Mouse (Mus musculus): ENCODE measurements at regions not wholly inside any gene's neighbourhood (a gene's known extent, or its start where the extent isn't known, plus 50 kb on each side); places are given as distances from the start of the nearest gene placed in this dataset.

GRCm38 (mm10) chr3:106879994-106880393 lies 53.9 kb upstream of the Olfr266 start:
- no peak for DNase-seq (ENCODE audit: low spot score in 2 of 2)

DNA sequence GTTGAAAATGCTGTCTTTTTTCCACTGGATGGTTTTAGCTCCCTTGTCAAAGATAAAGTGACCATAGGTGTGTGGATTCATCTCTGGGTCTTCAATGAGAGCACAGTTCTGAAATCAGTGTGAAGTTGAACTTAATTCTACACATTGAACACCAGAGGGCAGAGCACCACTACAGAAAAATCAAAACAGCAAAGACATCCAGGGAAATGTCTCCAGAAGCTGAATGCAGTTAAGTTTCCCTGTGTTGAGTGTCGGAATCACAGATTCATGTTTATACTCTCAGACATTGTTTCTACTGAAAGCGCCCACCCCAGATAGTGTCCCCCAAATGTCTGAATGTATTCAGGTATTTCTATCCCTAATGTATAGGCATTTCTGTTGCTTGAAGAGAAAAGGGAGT lies 77.1 kb upstream of the Olfr266 start:
- no peak for DNase-seq (ENCODE audit: low spot score in 2 of 2)

DNA sequence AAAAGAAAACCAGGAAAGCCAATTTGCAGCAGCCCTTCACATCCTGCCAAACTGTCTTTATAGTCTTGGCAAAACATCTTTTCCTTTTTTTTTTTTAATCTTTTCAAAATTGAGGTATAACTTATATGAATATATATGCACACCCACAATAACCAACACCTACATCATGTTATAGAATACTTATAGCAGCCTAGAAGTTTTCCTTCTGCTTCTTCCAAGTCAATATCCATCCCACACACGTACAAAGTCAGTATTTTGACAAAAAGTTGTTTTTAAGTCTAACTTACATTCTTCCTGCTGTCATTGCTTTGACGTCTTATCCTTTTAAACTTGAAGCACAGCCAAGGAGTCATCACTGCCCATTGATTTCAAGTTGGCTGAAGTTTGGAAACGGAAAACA lies 80.6 kb upstream of the Olfr266 start:
- DNase-seq (ENCODE audit: low spot score in 2 of 2) = no peak

DNA sequence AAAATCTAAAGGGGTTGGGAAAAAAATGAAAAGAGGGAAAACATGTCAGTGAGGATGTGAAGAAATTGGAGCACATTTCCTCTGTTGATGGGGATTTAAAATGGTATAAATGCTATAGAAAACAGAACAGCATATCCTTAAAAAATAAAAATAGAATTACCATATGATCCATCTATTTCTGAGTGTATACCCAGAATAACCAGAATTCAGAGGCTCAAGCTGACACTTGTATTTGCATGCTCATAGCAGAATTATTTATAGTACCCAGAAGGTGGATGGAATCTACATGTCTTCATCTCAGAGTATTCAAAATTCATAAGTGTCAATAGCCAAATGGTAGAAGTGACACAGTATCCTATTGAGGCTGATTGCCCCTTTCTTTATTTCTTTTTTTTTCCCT lies 99.9 kb upstream of the Kcna3 start:
- DNase-seq (ENCODE audit: low spot score in 2 of 2) = no peak

DNA sequence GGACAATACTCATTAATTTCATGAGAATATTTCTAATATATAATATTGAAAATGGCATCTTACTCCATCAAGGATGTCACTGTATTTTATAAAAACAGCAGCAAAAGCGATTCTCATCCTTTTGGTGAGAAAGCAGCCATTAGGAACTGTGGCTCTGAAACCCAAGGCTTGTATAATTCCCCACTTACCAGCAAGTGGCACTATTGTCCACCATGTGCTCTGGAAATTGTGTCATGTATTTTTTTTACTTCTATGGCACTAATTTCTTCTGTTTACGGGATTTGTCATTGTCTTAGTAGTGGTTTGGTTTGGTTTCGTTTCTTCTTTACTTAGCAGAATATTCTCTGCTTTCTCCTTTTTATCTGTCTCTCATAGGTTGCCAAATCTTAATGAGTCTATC lies 95.9 kb upstream of the Kcna3 start:
- DNase-seq (ENCODE audit: low spot score in 2 of 2) = peak in 1 of 2 experiments; percentile 16

DNA sequence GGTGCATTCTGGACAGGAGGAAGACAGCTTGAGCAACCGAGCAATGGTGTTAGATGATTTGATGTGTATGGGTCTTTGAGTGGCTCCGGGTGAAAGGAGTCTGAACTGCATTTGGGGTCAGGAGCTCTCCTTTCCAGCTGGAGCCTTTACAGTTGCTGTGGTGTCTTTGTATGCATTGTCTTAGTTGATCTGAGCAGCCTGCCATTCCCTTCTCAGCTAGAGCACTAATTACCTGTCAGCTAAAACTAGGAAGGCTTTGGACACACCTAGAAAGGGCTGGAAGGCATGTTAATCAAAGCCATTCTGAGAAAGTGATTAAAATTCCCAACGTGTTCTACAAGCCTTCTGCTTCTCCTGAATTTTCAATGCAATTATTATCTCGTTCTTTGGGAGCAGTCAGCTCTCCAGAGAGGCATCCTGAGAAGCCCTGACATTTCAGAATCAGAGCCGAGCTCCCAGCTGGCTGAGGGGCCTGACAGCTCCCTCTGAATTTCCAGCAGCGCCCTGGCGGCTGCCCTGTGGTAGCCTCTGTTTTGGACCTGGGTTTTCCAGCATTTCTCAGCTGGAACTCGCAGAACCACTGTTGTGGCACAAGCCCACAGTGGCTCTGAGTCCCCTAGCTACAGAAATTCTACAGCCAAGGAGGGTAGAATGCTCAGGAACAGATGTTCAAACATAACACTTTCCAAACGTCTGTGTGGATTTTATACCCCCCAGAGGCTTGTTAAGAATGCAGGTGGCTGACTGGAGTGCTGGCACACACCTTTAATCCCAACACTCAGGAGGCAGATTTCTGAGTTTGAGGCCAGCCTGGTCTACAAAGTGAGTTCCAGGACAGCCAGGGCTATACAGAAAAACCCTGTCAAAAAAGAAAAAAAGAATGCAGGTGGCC lies 80.2 kb upstream of the Kcna3 start:
- DNase-seq (ENCODE audit: low spot score in 2 of 2) = no peak

DNA sequence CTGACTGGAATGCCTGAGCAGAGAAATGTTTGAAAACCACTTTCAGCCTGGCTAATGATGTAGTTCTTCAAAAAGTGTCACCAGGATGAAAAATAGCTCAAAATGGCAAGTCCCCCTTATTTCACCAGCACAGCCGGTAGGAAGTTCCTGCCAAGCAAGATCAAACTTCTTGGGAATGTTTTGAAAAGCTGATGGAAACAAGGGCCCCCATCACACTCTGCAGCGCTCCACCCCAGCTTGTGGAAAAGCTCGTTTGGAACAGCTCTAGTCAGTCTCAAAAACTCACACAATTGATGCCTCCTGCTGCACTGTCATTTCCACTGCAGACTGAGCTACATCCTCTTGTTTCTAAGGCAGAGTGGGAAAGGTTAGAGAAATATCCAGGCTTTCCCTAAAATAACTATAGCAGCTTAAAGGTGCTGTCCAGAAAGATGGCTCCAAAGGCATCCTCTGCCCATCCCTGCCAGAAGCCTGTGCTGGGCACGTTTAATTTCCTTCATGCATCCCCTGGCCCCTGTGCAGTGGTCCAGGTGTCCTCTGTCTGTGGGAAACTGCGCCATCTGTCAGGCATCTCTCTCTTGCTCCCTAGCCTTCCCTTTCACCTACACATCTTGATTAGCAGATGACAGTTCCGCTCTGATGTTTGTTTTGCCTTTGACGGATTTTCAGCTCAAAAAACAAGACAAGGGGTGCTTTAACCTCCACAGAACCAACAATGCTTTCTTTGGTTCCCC lies 78.6 kb upstream of the Kcna3 start:
- DNase-seq (ENCODE audit: low spot score in 2 of 2) = no peak

GRCm38 (mm10) chr3:106958194-106958593 lies 77.8 kb upstream of the Kcna3 start:
- DNase-seq (ENCODE audit: low spot score in 2 of 2) = peak in 1 of 2 experiments; percentile 34

GRCm38 (mm10) chr3:106960596-106960995 lies 75.4 kb upstream of the Kcna3 start:
- DNase-seq (ENCODE audit: low spot score in 2 of 2) = no peak

GRCm38 (mm10) chr3:106962466-106962865 lies 73.5 kb upstream of the Kcna3 start:
- DNase-seq (ENCODE audit: low spot score in 2 of 2) = no peak

GRCm38 (mm10) chr3:106966198-106966597 lies 69.8 kb upstream of the Kcna3 start:
- DNase-seq (ENCODE audit: low spot score in 2 of 2) = no peak

GRCm38 (mm10) chr3:106967479-106967878 lies 68.5 kb upstream of the Kcna3 start:
- no peak for DNase-seq (ENCODE audit: low spot score in 2 of 2)

GRCm38 (mm10) chr3:106974114-106974789 lies 61.7 kb upstream of the Kcna3 start:
- DNase-seq (ENCODE audit: low spot score in 2 of 2) = no peak

DNA sequence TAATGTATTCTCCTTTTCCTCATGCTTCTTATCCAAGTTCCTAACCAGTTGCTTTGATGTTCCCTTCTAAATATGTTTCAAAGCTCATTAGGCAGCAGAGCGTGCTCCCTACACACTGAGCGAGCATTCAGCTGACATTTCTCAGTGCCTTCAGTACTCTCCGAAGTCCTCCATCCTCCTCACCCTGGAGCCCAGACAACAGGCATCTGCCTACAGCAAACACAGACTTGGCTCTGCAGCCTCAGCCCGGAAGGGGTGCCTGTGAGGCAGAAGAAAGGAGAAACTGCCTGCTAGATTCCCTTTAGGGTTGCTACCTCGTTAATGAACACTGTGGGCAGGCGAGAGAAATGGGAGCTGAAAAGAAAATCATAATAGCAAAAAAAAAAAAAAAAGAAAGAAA lies 57.2 kb upstream of the Kcna3 start:
- DNase-seq (ENCODE audit: low spot score in 2 of 2) = peak in 1 of 2 experiments; percentile 32

GRCm38 (mm10) chr3:106980914-106981313 lies 55.1 kb upstream of the Kcna3 start:
- DNase-seq (ENCODE audit: low spot score in 2 of 2) = no peak

- no peak for DNase-seq (ENCODE audit: low spot score in 2 of 2)
These were observed 54.6 kb upstream of the Kcna3 start for GRCm38 (mm10) chr3:106981323-106981722.

- no peak for DNase-seq (ENCODE audit: low spot score in 2 of 2)
These were observed 51.7 kb upstream of the Kcna3 start for GRCm38 (mm10) chr3:106984231-106984630.
